Mouse (Mus musculus) megakaryocyte progenitor cell, adult 5-6 weeks (primary cell): Measurements from ENCODE around the gene Ranbp10. TPM values are rescaled to one million over a fixed set of nuclear protein-coding genes. Genes with fewer than 3 reads are reported as not detected.

Source experiments
- ATAC-seq: replicated peaks from 2 replicates; pipeline ENCODE4 v1.8.0; 2016; ENCODE audit warnings: mild to moderate bottlenecking, moderate TSS enrichment, inconsistent platforms; ENCODE audit not compliant: poor library complexity
- total RNA-seq, 2 experiments: library from RNA; stranded (forward) in 1 of 2; stranded (reverse) in 1 of 2; fragments of 157-497, 149-512 nt in 1 of 2; fragments of 200-1000 nt in 1 of 2; gene quantifications; 2 replicates each; pipeline versions ENCODE4 v1.2.3 to v1.2.4; 2015 to 2017

The Ranbp10 gene
- total RNA-seq, 2 experiments from 2014 or later, result 7.7 to 13.2 TPM

GRCm38 (mm10) chr8:105725726-105726125 lies 101.4 kb downstream of the Ranbp10 start:
- no peak for ATAC-seq

- no peak for ATAC-seq
These were observed 104.3 kb downstream of the Ranbp10 start for GRCm38 (mm10) chr8:105722861-105723260.

- no peak for ATAC-seq
These were observed 107.5 kb downstream of the Ranbp10 start for GRCm38 (mm10) chr8:105719637-105720036.

Other genes with a start within 250 kb of the Ranbp10 start
- gene Ripor1, start 222.1 kb downstream of the Ranbp10 start, total RNA-seq (2015), result 46.9 and 53.0 TPM in 2 replicates
- gene Ripor1, start 222.1 kb downstream of the Ranbp10 start, total RNA-seq (2017), result 6.4 and 6.6 TPM in 2 replicates
- gene Ctcf, start 190.8 kb downstream of the Ranbp10 start, total RNA-seq (2015), result 95.7 and 103 TPM in 2 replicates
- gene Ctcf, start 190.8 kb downstream of the Ranbp10 start, total RNA-seq (2017), result 88.1 and 104 TPM in 2 replicates
- gene Agrp, start 190.0 kb downstream of the Ranbp10 start, total RNA-seq (2015), result not detected in 2 replicates
- not detected in 2 replicates for gene Agrp, start 190.0 kb downstream of the Ranbp10 start, total RNA-seq (2017)
- 2.2 and 3.4 TPM in 2 replicates for gene Carmil2, start 141.1 kb downstream of the Ranbp10 start, total RNA-seq (2015)
- gene Carmil2, start 141.1 kb downstream of the Ranbp10 start, total RNA-seq (2017), result 2.0 and 2.2 TPM in 2 replicates
- gene Acd, start 126.2 kb downstream of the Ranbp10 start, total RNA-seq (2015), result 40.1 and 56.7 TPM in 2 replicates
- gene Acd, start 126.2 kb downstream of the Ranbp10 start, total RNA-seq (2017), result 21.4 and 28.1 TPM in 2 replicates
- 5.8 and 7.1 TPM in 2 replicates for gene Pard6a, start 126.2 kb downstream of the Ranbp10 start, total RNA-seq (2015)
- gene Pard6a, start 126.2 kb downstream of the Ranbp10 start, total RNA-seq (2017), result 16.2 and 23.9 TPM in 2 replicates
- not detected in 2 replicates for gene 4933405L10Rik, start 119.7 kb downstream of the Ranbp10 start, total RNA-seq (2015)
- not detected in 2 replicates for gene 4933405L10Rik, start 119.7 kb downstream of the Ranbp10 start, total RNA-seq (2017)
- gene Enkd1, start 119.1 kb downstream of the Ranbp10 start, total RNA-seq (2015), result 12.7 and 13.0 TPM in 2 replicates
- gene Enkd1, start 119.1 kb downstream of the Ranbp10 start, total RNA-seq (2017), result 10.4 and 13.9 TPM in 2 replicates
- gene Gfod2, start 68.7 kb downstream of the Ranbp10 start, total RNA-seq (2015), result 0.74 and 1.0 TPM in 2 replicates
- gene Gfod2, start 68.7 kb downstream of the Ranbp10 start, total RNA-seq (2017), result 1.4 and 4.2 TPM in 2 replicates
- not detected in 2 replicates for gene Tsnaxip1, start 381 bp upstream of the Ranbp10 start, total RNA-seq (2015)
- not detected in 2 replicates for gene Tsnaxip1, start 381 bp upstream of the Ranbp10 start, total RNA-seq (2017)
- 18.3 and 21.2 TPM in 2 replicates for gene Cenpt, start 25.9 kb upstream of the Ranbp10 start, total RNA-seq (2015)
- gene Cenpt, start 25.9 kb upstream of the Ranbp10 start, total RNA-seq (2017), result 14.4 and 20.1 TPM in 2 replicates
- 30.9 and 32.4 TPM in 2 replicates for gene Thap11, start 27.8 kb upstream of the Ranbp10 start, total RNA-seq (2015)
- 25.1 and 28.5 TPM in 2 replicates for gene Thap11, start 27.8 kb upstream of the Ranbp10 start, total RNA-seq (2017)
- gene Nutf2, start 33.2 kb upstream of the Ranbp10 start, total RNA-seq (2015), result 261 and 316 TPM in 2 replicates
- gene Nutf2, start 33.2 kb upstream of the Ranbp10 start, total RNA-seq (2017), result 26.3 and 49.1 TPM in 2 replicates
- gene Edc4, start 53.5 kb upstream of the Ranbp10 start, total RNA-seq (2015), result 13.2 and 17.1 TPM in 2 replicates
- 27.6 and 33.2 TPM in 2 replicates for gene Edc4, start 53.5 kb upstream of the Ranbp10 start, total RNA-seq (2017)
- 0.57 TPM in 1 of 2 replicates, not detected in the other for gene Nrn1l, start 66.2 kb upstream of the Ranbp10 start, total RNA-seq (2015)
- gene Nrn1l, start 66.2 kb upstream of the Ranbp10 start, total RNA-seq (2017), result not detected in 2 replicates
- gene Pskh1, start 73.1 kb upstream of the Ranbp10 start, total RNA-seq (2015), result 13.4 and 14.8 TPM in 2 replicates
- 19.9 and 20.2 TPM in 2 replicates for gene Pskh1, start 73.1 kb upstream of the Ranbp10 start, total RNA-seq (2017)
- 0.22 and 3.2 TPM in 2 replicates for gene Ctrl, start 106.5 kb upstream of the Ranbp10 start, total RNA-seq (2015)
- gene Ctrl, start 106.5 kb upstream of the Ranbp10 start, total RNA-seq (2017), result 2.2 TPM in 1 of 2 replicates, not detected in the other
- gene Psmb10, start 111.1 kb upstream of the Ranbp10 start, total RNA-seq (2015), result 127 and 155 TPM in 2 replicates
- gene Psmb10, start 111.1 kb upstream of the Ranbp10 start, total RNA-seq (2017), result 58.8 and 66.5 TPM in 2 replicates
- 0.83 TPM in 1 of 2 replicates, not detected in the other for gene Lcat, start 116.0 kb upstream of the Ranbp10 start, total RNA-seq (2015)
- 0.12 TPM in 1 of 2 replicates, not detected in the other for gene Lcat, start 116.0 kb upstream of the Ranbp10 start, total RNA-seq (2017)
- 2.0 and 3.5 TPM in 2 replicates for gene Slc12a4, start 138.7 kb upstream of the Ranbp10 start, total RNA-seq (2015)
- gene Slc12a4, start 138.7 kb upstream of the Ranbp10 start, total RNA-seq (2017), result 7.7 and 8.4 TPM in 2 replicates
- not detected in 2 replicates for gene Dpep3, start 152.1 kb upstream of the Ranbp10 start, total RNA-seq (2015)
- not detected in 2 replicates for gene Dpep3, start 152.1 kb upstream of the Ranbp10 start, total RNA-seq (2017)
- 7.9 and 12.0 TPM in 2 replicates for gene Dus2, start 164.0 kb upstream of the Ranbp10 start, total RNA-seq (2015)
- gene Dus2, start 164.0 kb upstream of the Ranbp10 start, total RNA-seq (2017), result 10.8 and 20.3 TPM in 2 replicates
- not detected in 2 replicates for gene Dpep2nb, start 178.6 kb upstream of the Ranbp10 start, total RNA-seq (2015)
- gene Dpep2nb, start 178.6 kb upstream of the Ranbp10 start, total RNA-seq (2017), result not detected in 2 replicates
- 8.6 and 12.0 TPM in 2 replicates for gene Ddx28, start 184.5 kb upstream of the Ranbp10 start, total RNA-seq (2015)
- 18.2 and 20.8 TPM in 2 replicates for gene Ddx28, start 184.5 kb upstream of the Ranbp10 start, total RNA-seq (2017)
- 112 and 126 TPM in 2 replicates for gene Nfatc3, start 231.5 kb upstream of the Ranbp10 start, total RNA-seq (2015)
- gene Nfatc3, start 231.5 kb upstream of the Ranbp10 start, total RNA-seq (2017), result 25.2 and 32.7 TPM in 2 replicates